Mouse (Mus musculus): ENCODE measurements at regions not wholly inside any gene's neighbourhood (a gene's known extent, or its start where the extent isn't known, plus 50 kb on each side); places are given as distances from the start of the nearest gene placed in this dataset.

GRCm38 (mm10) chr3:118070129-118070528, 201.4 kb upstream of the Snx7 start:
- no peaks in the 10 kb centered on the region for H3K79me2 ChIP-seq (ENCODE audit: control insufficient read depth, insufficient read depth, low read length, poor library complexity)
- TF ChIP-seq ETS1 (IDR thresholded peaks at IDR 0.05; ENCODE audit: low read depth, low read length) (no peak), CHD1 (IDR thresholded peaks at IDR 0.05; ENCODE audit: low read depth, low read length) (no peak), JUND (IDR thresholded peaks at IDR 0.05; ENCODE audit: low read depth, low read length) (no peak), ZNF384 (IDR thresholded peaks at IDR 0.05; ENCODE audit: low read depth, low read length) (no peak), MYB (IDR thresholded peaks at IDR 0.05; ENCODE audit: low read depth, low read length) (no peak), POLR2A (IDR thresholded peaks at IDR 0.05; ENCODE audit: control insufficient read depth in 1 of 2, insufficient read depth in 1 of 2, low read depth in 1 of 2, low read length in 2 of 2, poor library complexity in 1 of 2) (no peak), CTCF (IDR thresholded peaks at IDR 0.05 in 2 of 3, conservative IDR thresholded peaks at IDR 0.05 in 1 of 3; ENCODE audit: control insufficient read depth in 1 of 3, insufficient read depth in 1 of 3, low read depth in 2 of 3, low read length in 3 of 3, poor library complexity in 1 of 3, severe bottlenecking in 1 of 3) (no peak), HCFC1 (IDR thresholded peaks at IDR 0.05; ENCODE audit: low read depth, low read length) (no peak), RCOR1 (IDR thresholded peaks at IDR 0.05; ENCODE audit: low read depth, low read length) (no peak), GATA1 (IDR thresholded peaks at IDR 0.05; ENCODE audit: low read depth, low read length) (no peak), TAL1 (IDR thresholded peaks at IDR 0.05; ENCODE audit: low read length) (no peak), MYC (IDR thresholded peaks at IDR 0.05; ENCODE audit: low read depth, low read length) (no peak), MAX (IDR thresholded peaks at IDR 0.05; ENCODE audit: low read length) (no peak), ZC3H11A (IDR thresholded peaks at IDR 0.05; ENCODE audit: low read depth, low read length) (no peak), POLR2AphosphoS5 (IDR thresholded peaks at IDR 0.05; ENCODE audit: borderline replicate concordance, low read depth, low read length) (no peak), NELFE (IDR thresholded peaks at IDR 0.05; ENCODE audit: low read depth, low read length) (no peak)
- no peaks in the 10 kb centered on the region for H3K27me3 ChIP-seq (ENCODE audit: control insufficient read depth in 1 of 2, insufficient read depth in 2 of 2, low read length in 2 of 2)
- H3K36me3 ChIP-seq (ENCODE audit: control insufficient read depth in 1 of 2, insufficient read depth in 2 of 2, low read length in 2 of 2) = no peaks in the 10 kb centered on the region
- H3K9ac ChIP-seq (ENCODE audit: control insufficient read depth, low read depth, low read length, poor library complexity, severe bottlenecking) = no peak overlapping the region
- no peak overlapping the region for H3K4me3 ChIP-seq (ENCODE audit: control insufficient read depth in 1 of 2, insufficient read depth in 1 of 2, low read depth in 2 of 2, low read length in 2 of 2)
- H3K4me1 ChIP-seq (ENCODE audit: control insufficient read depth in 1 of 2, insufficient read depth in 2 of 2, low read length in 2 of 2) = no peaks in the 10 kb centered on the region
- H3K27ac ChIP-seq (ENCODE audit: control insufficient read depth, low read depth, low read length) = no peak overlapping the region
- H3K9me3 ChIP-seq (replicated peaks; ENCODE audit: insufficient read depth, low read length) = no peaks in the 10 kb centered on the region
- DNase-seq (ENCODE audit: low read depth, low spot score) = no peak

DNA sequence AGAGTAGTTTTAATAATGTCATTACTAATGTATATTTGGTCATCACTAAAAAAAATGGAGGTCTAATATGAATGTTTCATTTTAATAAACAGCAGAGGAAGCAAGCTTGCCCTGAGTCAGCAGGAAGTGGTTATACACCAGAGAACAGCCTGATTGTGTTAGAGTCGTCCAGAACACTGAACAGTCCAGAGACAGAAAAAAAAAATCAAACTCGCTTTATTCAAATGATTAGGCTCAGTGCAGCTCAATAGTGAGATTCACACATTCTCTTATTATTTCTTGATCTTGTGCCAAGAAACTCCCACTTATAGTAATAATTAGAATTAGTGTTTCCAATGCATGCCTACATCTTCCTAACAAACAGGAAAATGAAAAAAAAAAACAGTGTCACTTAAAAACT, 194.9 kb upstream of the Snx7 start:
- H3K9ac ChIP-seq (ENCODE audit: control insufficient read depth, low read depth, low read length, poor library complexity, severe bottlenecking) = no peak overlapping the region
- no peaks in the 10 kb centered on the region for H3K4me1 ChIP-seq (ENCODE audit: control insufficient read depth in 1 of 2, insufficient read depth in 2 of 2, low read length in 2 of 2)
- no peak for TF ChIP-seq GABPA (IDR thresholded peaks at IDR 0.05; ENCODE audit: low read depth, low read length)
- TF ChIP-seq RAD21 (IDR thresholded peaks at IDR 0.05; ENCODE audit: low read depth, low read length) = no peak
- no peak for TF ChIP-seq SMC3 (IDR thresholded peaks at IDR 0.05; ENCODE audit: low read depth, low read length)
- TF ChIP-seq TAL1 (IDR thresholded peaks at IDR 0.05; ENCODE audit: low read length) = no peak
- no peak for TF ChIP-seq USF2 (IDR thresholded peaks at IDR 0.05; ENCODE audit: borderline replicate concordance in 1 of 2, insufficient read depth in 1 of 2, low read depth in 1 of 2, low read length in 2 of 2)
- TF ChIP-seq MYC (IDR thresholded peaks at IDR 0.05; ENCODE audit: low read depth, low read length) = no peak
- TF ChIP-seq ZNF384 (IDR thresholded peaks at IDR 0.05; ENCODE audit: low read depth, low read length) = no peak
- no peak for TF ChIP-seq POLR2A (IDR thresholded peaks at IDR 0.05; ENCODE audit: control insufficient read depth in 1 of 2, insufficient read depth in 1 of 2, low read depth in 1 of 2, low read length in 2 of 2, poor library complexity in 1 of 2)
- no peak for TF ChIP-seq EP300 (IDR thresholded peaks at IDR 0.05; ENCODE audit: low read depth in 1 of 2, low read length in 2 of 2)
- no peak for TF ChIP-seq BHLHE40 (IDR thresholded peaks at IDR 0.05; ENCODE audit: borderline replicate concordance, low read depth, low read length)
- no peak for TF ChIP-seq GATA1 (IDR thresholded peaks at IDR 0.05; ENCODE audit: low read depth, low read length)
- no peak for TF ChIP-seq RCOR1 (IDR thresholded peaks at IDR 0.05; ENCODE audit: low read depth, low read length)
- H3K27me3 ChIP-seq (ENCODE audit: control insufficient read depth in 1 of 2, insufficient read depth in 2 of 2, low read length in 2 of 2) = no peaks in the 10 kb centered on the region
- H3K9me3 ChIP-seq (replicated peaks; ENCODE audit: insufficient read depth, low read length) = no peaks in the 10 kb centered on the region
- H3K79me2 ChIP-seq (ENCODE audit: control insufficient read depth, insufficient read depth, low read length, poor library complexity) = no peaks in the 10 kb centered on the region
- no peaks in the 10 kb centered on the region for H3K36me3 ChIP-seq (ENCODE audit: control insufficient read depth in 1 of 2, insufficient read depth in 2 of 2, low read length in 2 of 2)
- DNase-seq (ENCODE audit: low read depth, low spot score) = no peak
- H3K4me3 ChIP-seq (ENCODE audit: control insufficient read depth in 1 of 2, insufficient read depth in 1 of 2, low read depth in 2 of 2, low read length in 2 of 2) = no peak overlapping the region
- no peak overlapping the region for H3K27ac ChIP-seq (ENCODE audit: control insufficient read depth, low read depth, low read length)

All from MEL (cell line).